Mouse (Mus musculus): ENCODE data around the gene Cox6b1. TPM values are rescaled to one million over a fixed set of nuclear protein-coding genes. Genes with fewer than 3 reads are reported as not detected.

Cox6b1 gene
- total and polyA plus RNA-seq, 2 experiments, result 399 to 640 TPM

- H3K27ac ChIP-seq (replicated peaks; ENCODE audit: insufficient read depth, low read depth, low read length), result no peak overlapping the region
- no peak for TF ChIP-seq POLR2A (IDR thresholded peaks at IDR 0.05; ENCODE audit: extremely low read depth, insufficient read depth, low read length)
- no peak for TF ChIP-seq CTCF (IDR thresholded peaks at IDR 0.05; ENCODE audit: low read depth, low read length)
These were observed 33.1 kb downstream of the Cox6b1 start for GRCm38 (mm10) chr7:30592772-30593423.

GRCm38 (mm10) chr7:30591605-30591951 lies 34.4 kb downstream of the Cox6b1 start:
- WGBS, result 88% methylated on average over 4 of the region's 4 CpGs
- no peak overlapping the region for H3K4me3 ChIP-seq (ENCODE audit: insufficient read depth, low read depth, low read length)
- no peak overlapping the region for H3K9ac ChIP-seq (ENCODE audit: low read depth, low read length)
- peaks cover 7% of the 10 kb centered on the region; the same call in 1 of the 2 replicates for H3K4me1 ChIP-seq (ENCODE audit: control insufficient read depth, insufficient read depth, low read length)
- DNase-seq (ENCODE audit: extremely low read depth, low read depth, low spot score), result no peak
- H3K27ac ChIP-seq (replicated peaks; ENCODE audit: insufficient read depth, low read depth, low read length), result no peak overlapping the region
- no peaks in the 10 kb centered on the region for H3K36me3 ChIP-seq (ENCODE audit: control insufficient read depth, insufficient read depth, low read length)
- no peak for TF ChIP-seq POLR2A (IDR thresholded peaks at IDR 0.05; ENCODE audit: extremely low read depth, insufficient read depth, low read length)
- TF ChIP-seq CTCF (IDR thresholded peaks at IDR 0.05; ENCODE audit: low read depth, low read length), result no peak
- H3K27me3 ChIP-seq (ENCODE audit: control insufficient read depth, insufficient read depth, low read length), result no peaks in the 10 kb centered on the region
- peaks cover 15% of the 10 kb centered on the region for H3K79me2 ChIP-seq (ENCODE audit: control insufficient read depth, insufficient read depth, low read length)

More at GRCm38 (mm10) chr7:30592772-30593423, 33.1 kb downstream of the Cox6b1 start:
- peaks cover 5% of the 10 kb centered on the region; the same call in 1 of the 2 replicates for H3K4me1 ChIP-seq (ENCODE audit: control insufficient read depth, insufficient read depth, low read length)
- H3K9ac ChIP-seq (ENCODE audit: low read depth, low read length), result no peak overlapping the region
- no peaks in the 10 kb centered on the region for H3K27me3 ChIP-seq (ENCODE audit: control insufficient read depth, insufficient read depth, low read length)
- H3K36me3 ChIP-seq (ENCODE audit: control insufficient read depth, insufficient read depth, low read length), result no peaks in the 10 kb centered on the region
- DNase-seq (ENCODE audit: extremely low read depth, low read depth, low spot score), result no peak
- H3K79me2 ChIP-seq (ENCODE audit: control insufficient read depth, insufficient read depth, low read length), result peaks cover 4% of the 10 kb centered on the region; the same call in 1 of the 2 replicates
- WGBS, result 83% methylated on average over 5 of the region's 5 CpGs
- no peak overlapping the region for H3K4me3 ChIP-seq (ENCODE audit: insufficient read depth, low read depth, low read length)

- Histone ChIP-seq H3K79me2 (ENCODE audit: control insufficient read depth, insufficient read depth, low read length) (peaks cover 16% of the 10 kb centered on the region), H3K27me3 (ENCODE audit: control insufficient read depth, insufficient read depth, low read length) (no peaks in the 10 kb centered on the region), H3K27ac (replicated peaks; ENCODE audit: insufficient read depth, low read depth, low read length) (peak overlapping the region; percentile 91), H3K4me1 (ENCODE audit: control insufficient read depth, insufficient read depth, low read length) (peaks cover 7% of the 10 kb centered on the region; the same call in 1 of the 2 replicates), H3K9ac (ENCODE audit: low read depth, low read length) (peak overlapping the region; percentile 75), H3K4me3 (ENCODE audit: insufficient read depth, low read depth, low read length) (no peak overlapping the region), H3K36me3 (ENCODE audit: control insufficient read depth, insufficient read depth, low read length) (no peaks in the 10 kb centered on the region)
- WGBS, result 80% methylated on average over 9 of the region's 9 CpGs
- DNase-seq (ENCODE audit: extremely low read depth, low read depth, low spot score), result no peak
- no peak for TF ChIP-seq CTCF (IDR thresholded peaks at IDR 0.05; ENCODE audit: low read depth, low read length)
- TF ChIP-seq POLR2A (IDR thresholded peaks at IDR 0.05; ENCODE audit: extremely low read depth, insufficient read depth, low read length), result no peak
These were observed 34.9 kb downstream of the Cox6b1 start for GRCm38 (mm10) chr7:30590927-30591604.

- TF ChIP-seq POLR2A (IDR thresholded peaks at IDR 0.05; ENCODE audit: extremely low read depth, insufficient read depth, low read length) (no peak), CTCF (IDR thresholded peaks at IDR 0.05; ENCODE audit: low read depth, low read length) (peak; percentile 87)
- WGBS, result 8% methylated on average over 40 of the region's 40 CpGs
These were observed 36.3 kb downstream of the Cox6b1 start for GRCm38 (mm10) chr7:30589435-30590301.

GRCm38 (mm10) chr7:30588676-30589434 lies 37.1 kb downstream of the Cox6b1 start, which contains the start of gene Kmt2b:
TSS of gene Kmt2b (minus strand) at chr7:30588726.
- no peaks in the 10 kb centered on the region for H3K36me3 ChIP-seq (ENCODE audit: control insufficient read depth, insufficient read depth, low read length)
- DNase-seq (ENCODE audit: extremely low read depth, low read depth, low spot score), result peak; percentile 98
- WGBS, result 1% methylated on average over 58 of the region's 68 CpGs
- TF ChIP-seq CTCF (IDR thresholded peaks at IDR 0.05; ENCODE audit: low read depth, low read length) (no peak), POLR2A (IDR thresholded peaks at IDR 0.05; ENCODE audit: extremely low read depth, insufficient read depth, low read length) (peak; percentile 79)
- H3K4me1 ChIP-seq (ENCODE audit: control insufficient read depth, insufficient read depth, low read length), result peaks cover 7% of the 10 kb centered on the region; the same call in 1 of the 2 replicates
- H3K27me3 ChIP-seq (ENCODE audit: control insufficient read depth, insufficient read depth, low read length), result no peaks in the 10 kb centered on the region
- H3K4me3 ChIP-seq (ENCODE audit: insufficient read depth, low read depth, low read length), result peak within 1 kb of the TSS; percentile 93
- H3K27ac ChIP-seq (replicated peaks; ENCODE audit: insufficient read depth, low read depth, low read length), result peak within 1 kb of the TSS; percentile 91
- H3K79me2 ChIP-seq (ENCODE audit: control insufficient read depth, insufficient read depth, low read length), result peaks cover 21% of the 10 kb centered on the region
- H3K9ac ChIP-seq (ENCODE audit: low read depth, low read length), result peak within 1 kb of the TSS; percentile 99

More at GRCm38 (mm10) chr7:30589435-30590301, 36.3 kb downstream of the Cox6b1 start:
- Histone ChIP-seq H3K36me3 (ENCODE audit: control insufficient read depth, insufficient read depth, low read length) (no peaks in the 10 kb centered on the region), H3K79me2 (ENCODE audit: control insufficient read depth, insufficient read depth, low read length) (peaks cover 16% of the 10 kb centered on the region), H3K27ac (replicated peaks; ENCODE audit: insufficient read depth, low read depth, low read length) (peak overlapping the region; percentile 91), H3K9ac (ENCODE audit: low read depth, low read length) (peak overlapping the region; percentile 75), H3K4me1 (ENCODE audit: control insufficient read depth, insufficient read depth, low read length) (peaks cover 7% of the 10 kb centered on the region; the same call in 1 of the 2 replicates), H3K4me3 (ENCODE audit: insufficient read depth, low read depth, low read length) (peak overlapping the region; percentile 68), H3K27me3 (ENCODE audit: control insufficient read depth, insufficient read depth, low read length) (no peaks in the 10 kb centered on the region)
- peak; percentile 83 for DNase-seq (ENCODE audit: extremely low read depth, low read depth, low spot score)

Measured in liver, adult 2 months (tissue).